Mouse (Mus musculus) G1E (cell line): Measurements from ENCODE around the gene Fbxl14.

Experiments
- CTCF ChIP-seq: IDR thresholded peaks from 2 replicates; pipeline ENCODE4 v1.5.1; 2012; ENCODE audit warnings: low read depth, low read length, inconsistent platforms, mixed read lengths
- GATA1 ChIP-seq: IDR thresholded peaks from 2 replicates; pipeline ENCODE4 v1.6.1; 2012; ENCODE audit warnings: borderline replicate concordance, low read length, inconsistent platforms, mixed read lengths
- POLR2AphosphoS5 ChIP-seq: IDR thresholded peaks from 2 replicates; pipeline ENCODE4 v1.6.1; 2012; ENCODE audit warnings: low read depth, low read length, inconsistent platforms; ENCODE audit not compliant: insufficient replicate concordance

DNA sequence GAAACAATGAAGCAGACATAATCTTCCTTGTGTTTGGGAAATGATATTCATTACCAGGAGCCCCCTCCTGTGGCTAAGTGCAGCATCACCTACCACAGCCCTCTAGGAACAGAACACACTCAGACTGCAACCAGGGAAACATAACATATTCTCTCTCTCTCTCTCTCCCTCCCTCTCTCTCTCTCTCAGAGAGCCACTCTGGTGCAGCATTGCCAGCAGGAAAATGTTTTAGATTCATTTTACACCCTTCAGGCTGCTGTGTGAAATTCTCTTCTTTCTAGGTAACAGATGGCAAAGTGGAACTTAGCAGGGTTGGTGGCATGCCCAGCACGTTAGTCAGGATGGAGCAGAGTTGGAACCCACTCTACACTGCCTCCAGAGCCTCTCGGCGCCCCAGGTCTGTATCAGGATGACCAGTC is 42.0 kb downstream of the Fbxl14 start:
- TF ChIP-seq CTCF (no peak), POLR2AphosphoS5 (no peak), GATA1 (no peak)
